Mouse (Mus musculus) heart, postnatal 10 days (tissue): ENCODE measurements around the gene Pdzd7. TPM values are rescaled to one million over a fixed set of nuclear protein-coding genes. Genes with fewer than 3 reads are reported as not detected.
A peak's percentile ranks its signal among the peaks of the same experiment; 100 is the strongest.
"Not testable (repeated sequence)": the region's sequence is repeated elsewhere in the genome, so short reads cannot be mapped to it uniquely, and the experiment has no call there.

Experiments used
- DNase-seq, 2 experiments: peaks; one replicate each; pipeline ENCODE4 v3.0.0; 2021
- intact Hi-C: fragments of 180-260 bp; cut with DNase I; formaldehyde crosslinking; loops from one replicate; pipeline ENCODE4 v1.15.1; 2025
- total RNA-seq, 2 experiments: library from RNA; stranded (reverse); gene quantifications; 2 replicates each; pipeline ENCODE4 v1.2.3; 2021

The Pdzd7 gene
- total RNA-seq, 2 experiments from 2014 or later: 0.22 TPM; not detected in 1

- intact Hi-C loops: no loop called here
- no peak for DNase-seq
Measured at GRCm38 (mm10) chr19:45063565-45064292, 18.2 kb upstream of the Pdzd7 start.

- no peak for DNase-seq
- intact Hi-C loops: no loop called here
Measured at GRCm38 (mm10) chr19:45058841-45059240, 13.3 kb upstream of the Pdzd7 start.

GRCm38 (mm10) chr19:45058113-45058839, 12.8 kb upstream of the Pdzd7 start:
- intact Hi-C loops: no loop called here
- DNase-seq: peak; percentile 98

GRCm38 (mm10) chr19:45057724-45058112, 12.2 kb upstream of the Pdzd7 start:
- DNase-seq: no peak
- intact Hi-C loops: loop anchor here (2.0 kb wide), 1 partner anchor 23 kb away; no protein-coding TSS in a partner anchor

GRCm38 (mm10) chr19:45056908-45057698, 11.6 kb upstream of the Pdzd7 start:
- intact Hi-C loops: loop anchor here (2.0 kb wide), 1 partner anchor 24 kb away; no protein-coding TSS in a partner anchor
- DNase-seq: peak in 1 of 2 experiments; percentile 28

- intact Hi-C loops: loop anchor here (2.0 kb wide), 1 partner anchor 24 kb away; no protein-coding TSS in a partner anchor
- DNase-seq: peak; percentile 50 to 53
Measured at GRCm38 (mm10) chr19:45056364-45056763, 10.8 kb upstream of the Pdzd7 start.

GRCm38 (mm10) chr19:45054892-45055690, 9.6 kb upstream of the Pdzd7 start:
- intact Hi-C loops: no loop called here
- no peak for DNase-seq

- no peak for DNase-seq
- intact Hi-C loops: no loop called here
Measured at GRCm38 (mm10) chr19:45053451-45053850, 7.9 kb upstream of the Pdzd7 start.

- DNase-seq: no peak
- intact Hi-C loops: no loop called here
Measured at GRCm38 (mm10) chr19:45049523-45049922, 4.0 kb upstream of the Pdzd7 start.

GRCm38 (mm10) chr19:45048644-45049365, 3.3 kb upstream of the Pdzd7 start:
- intact Hi-C loops: no loop called here
- DNase-seq: no peak

- peak; percentile 65 to 71 for DNase-seq
- intact Hi-C loops: no loop called here
Measured at GRCm38 (mm10) chr19:45047935-45048643, 2.6 kb upstream of the Pdzd7 start.

- peak; percentile 96 to 98 for DNase-seq
- intact Hi-C loops: no loop called here
Measured at GRCm38 (mm10) chr19:45047417-45047934, 2.0 kb upstream of the Pdzd7 start, which contains the start of gene Sfxn3. TSS of gene Sfxn3 (plus strand) at chr19:45047503.

GRCm38 (mm10) chr19:45046523-45047321, 1.2 kb upstream of the Pdzd7 start:
- DNase-seq: peak; percentile 81 to 83
- intact Hi-C loops: no loop called here

- intact Hi-C loops: no loop called here
- no peak for DNase-seq
Measured at GRCm38 (mm10) chr19:45045236-45045635, 281 bp downstream of the Pdzd7 start.

GRCm38 (mm10) chr19:45044389-45044927, 1.1 kb downstream of the Pdzd7 start:
- intact Hi-C loops: loop anchor here (5.0 kb wide), 1 partner anchor 37 kb away; the partner anchor contains the start of genes Mrpl43 and Twnk
- no peak for DNase-seq

- intact Hi-C loops: loop anchor here (5.0 kb wide), 1 partner anchor 33 kb away; the partner anchor contains the start of genes Mrpl43 and Twnk
- DNase-seq: no peak
Measured at GRCm38 (mm10) chr19:45040214-45040613, 5.3 kb downstream of the Pdzd7 start.

- DNase-seq, intact Hi-C loops: not testable (repeated sequence)
Measured at GRCm38 (mm10) chr19:45038198-45038597, 7.3 kb downstream of the Pdzd7 start.
